Mouse (Mus musculus) stomach, embryonic 16.5 days (tissue): ENCODE data around the gene Gm17482. TPM values are rescaled to one million over a fixed set of nuclear protein-coding genes. Genes with fewer than 3 reads are reported as not detected.
A peak's percentile ranks its signal among the peaks of the same experiment; 100 is the strongest.

Experiments used
- ATAC-seq: fragments of 200-750 bp; cut with Nextera tagmentation; 2 replicates; pipeline ENCODE4 v1.8.0; 2017; ENCODE audit warnings: moderate number of reproducible peaks, moderate TSS enrichment; ENCODE audit not compliant: insufficient read depth, low FRiP score
- H3K27ac ChIP-seq: fragments of 300-500 bp; sonication (generic); 2 replicates; pipeline ENCODE4 v1.5.1; 2014; ENCODE audit warnings: low read length
- H3K27me3 ChIP-seq: fragments of 300-500 bp; sonication (generic); 2 replicates; pipeline ENCODE4 v1.6.1; 2014; ENCODE audit warnings: low read length, control low read depth, mixed read lengths; ENCODE audit not compliant: control insufficient read depth, insufficient read depth
- H3K36me3 ChIP-seq: fragments of 300-500 bp; sonication (generic); 2 replicates; pipeline ENCODE4 v1.6.1; 2014; ENCODE audit warnings: low read length; ENCODE audit not compliant: control insufficient read depth, insufficient read depth
- H3K4me1 ChIP-seq: fragments of 300-500 bp; sonication (generic); 2 replicates; pipeline ENCODE4 v1.6.1; 2014; ENCODE audit warnings: low read length, control low read depth, mixed read lengths; ENCODE audit not compliant: control insufficient read depth, insufficient read depth
- H3K4me2 ChIP-seq: fragments of 300-500 bp; sonication (generic); 2 replicates; pipeline ENCODE4 v1.6.1; 2014; ENCODE audit warnings: low read depth, low read length, mixed read lengths
- H3K4me3 ChIP-seq: fragments of 300-500 bp; sonication (generic); replicated peaks from 2 replicates; pipeline ENCODE4 v1.5.1; 2014; ENCODE audit warnings: mild to moderate bottlenecking, low read length
- H3K9ac ChIP-seq: fragments of 300-500 bp; sonication (generic); 2 replicates; pipeline ENCODE4 v1.6.1; 2014; ENCODE audit warnings: low read length
- H3K9me3 ChIP-seq: fragments of 300-500 bp; sonication (generic); replicated peaks from 2 replicates; pipeline ENCODE4 v1.6.1; 2016; ENCODE audit warnings: low read length, control low read depth; ENCODE audit not compliant: control insufficient read depth
- WGBS: fragments of 180-500 bp; shearing (Covaris S2); extraction: QIAGEN DNeasy Blood & Tissue Kit; methylation state at CpG from one replicate; pipeline ENCODE4 v1.1.7; 2014; 5-methylcytosine and 5-hydroxymethylcytosine counted together
- polyA plus RNA-seq: library from polyadenylated mRNA; unstranded; fragments of >200 nt; fragmentation: Nextera tagmentation; extraction: Ambion mirVana; gene quantifications from 2 replicates; pipeline ENCODE4 v1.2.1, GENCODE M21; 2015

The Gm17482 gene
- polyA plus RNA-seq: not detected in 2 replicates

DNA sequence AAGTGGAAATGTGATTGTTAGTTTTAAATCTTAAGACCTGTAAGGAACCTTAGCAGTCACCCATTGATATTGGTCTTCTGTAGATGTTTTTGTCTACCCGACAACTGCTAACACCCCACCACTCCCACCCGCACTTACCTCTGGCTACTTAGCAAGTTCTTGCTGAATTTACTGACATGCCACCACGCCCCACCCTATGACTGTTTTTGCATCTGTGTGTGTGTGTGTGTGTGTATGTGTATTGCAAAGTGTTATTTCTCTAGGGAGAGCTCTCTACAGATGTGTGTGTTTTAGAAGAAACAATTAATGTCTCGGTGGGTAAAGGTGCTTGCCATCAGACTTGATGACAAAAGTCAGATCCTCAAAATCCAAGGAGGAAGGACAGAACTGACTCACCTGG, at the start of gene Gm17482:
Gm17482 (plus strand) TSS at position 301 of the 400 bp plus-strand sequence.
- no peaks in the 10 kb centered on the region for H3K27me3 ChIP-seq

DNA sequence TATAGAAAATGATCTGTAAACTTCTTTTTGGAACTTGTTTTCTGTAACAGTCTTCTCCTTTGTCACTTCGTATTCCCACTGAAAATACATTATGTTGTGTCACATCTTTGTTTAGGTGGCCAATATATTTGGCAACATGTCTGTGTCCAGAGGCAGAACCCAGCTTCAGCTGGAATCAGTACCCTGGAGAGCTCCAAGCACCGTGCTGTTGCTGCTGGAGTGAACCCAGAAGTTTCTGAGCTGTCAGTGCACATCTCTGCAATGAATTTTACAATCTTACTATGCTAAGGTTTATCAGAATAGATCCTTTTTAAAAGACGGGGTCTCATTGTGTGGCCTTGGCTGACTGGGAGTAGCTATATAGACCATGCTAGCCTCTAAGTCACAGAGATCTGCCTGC, 48.3 kb upstream of the Gm17482 start:
- no peak overlapping the region for H3K9ac ChIP-seq
- ATAC-seq: no peak
- 23% methylated on average over 3 of the region's 3 CpGs for WGBS

More for the DNA sequence above, at the start of gene Gm17482:
- Histone ChIP-seq H3K9ac (no peak within 1 kb of the TSS), H3K9me3 (no peaks in the 10 kb centered on the region), H3K36me3 (no peaks in the 10 kb centered on the region), H3K4me2 (no peak within 1 kb of the TSS), H3K4me1 (peaks cover 12% of the 10 kb centered on the region), H3K4me3 (no peak within 1 kb of the TSS), H3K27ac (peak within 1 kb of the TSS; percentile 46; the same call in 1 of the 2 replicates)
- no peak for ATAC-seq
- WGBS: 71% methylated on average over 4 of the region's 4 CpGs

DNA sequence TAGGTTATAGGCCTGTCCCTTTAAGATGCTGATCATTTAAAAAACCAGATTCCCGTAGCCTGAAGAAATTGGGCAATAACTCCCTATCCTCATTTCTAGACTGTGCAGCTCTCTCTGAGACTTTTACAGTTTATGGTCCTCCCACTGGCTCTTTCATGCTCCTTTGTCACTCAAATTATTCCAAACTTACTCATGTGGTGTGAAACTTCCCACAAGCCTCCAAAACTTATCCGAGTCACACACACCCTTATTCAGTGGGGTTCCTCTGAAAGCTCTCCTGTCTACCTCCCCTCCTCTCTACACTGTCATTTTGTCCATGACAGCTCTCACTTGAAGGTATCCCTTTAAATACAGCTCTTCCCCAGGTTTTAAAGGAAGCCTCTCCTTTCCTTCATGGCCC, 46.0 kb upstream of the Gm17482 start:
- H3K36me3 ChIP-seq: no peaks in the 10 kb centered on the region
- H3K4me2 ChIP-seq: no peak overlapping the region
- ATAC-seq: no peak
- H3K27me3 ChIP-seq: no peaks in the 10 kb centered on the region
- no peak overlapping the region for H3K27ac ChIP-seq
- H3K4me3 ChIP-seq: no peak overlapping the region
- 74% methylated on average over 2 of the region's 2 CpGs for WGBS
- H3K4me1 ChIP-seq: no peaks in the 10 kb centered on the region
- no peak overlapping the region for H3K9ac ChIP-seq
- H3K9me3 ChIP-seq: no peaks in the 10 kb centered on the region

More for the DNA sequence above, 48.3 kb upstream of the Gm17482 start:
- Histone ChIP-seq H3K9me3 (no peaks in the 10 kb centered on the region), H3K4me3 (no peak overlapping the region), H3K4me1 (no peaks in the 10 kb centered on the region), H3K27me3 (no peaks in the 10 kb centered on the region), H3K27ac (no peak overlapping the region), H3K36me3 (no peaks in the 10 kb centered on the region), H3K4me2 (no peak overlapping the region)

DNA sequence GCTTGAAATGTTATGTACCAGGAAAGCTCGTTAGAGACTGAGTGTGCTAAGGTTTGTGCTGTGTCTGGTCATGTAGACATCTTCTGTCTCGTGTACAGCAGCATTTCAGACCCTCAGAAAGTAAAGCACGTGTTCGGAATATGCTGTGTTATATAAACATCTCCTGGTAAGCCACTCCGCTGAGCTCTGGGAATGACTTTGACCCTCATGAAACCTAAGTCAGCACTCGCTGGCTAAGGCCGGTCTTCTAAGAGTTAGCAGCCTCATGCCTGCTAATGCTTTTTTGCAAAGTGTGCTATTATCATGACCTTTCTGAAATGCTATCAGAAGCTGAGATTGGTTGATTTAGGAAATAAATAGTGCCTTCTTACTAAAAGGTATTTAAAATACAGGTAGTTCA, 36.0 kb upstream of the Gm17482 start:
- Histone ChIP-seq H3K36me3 (no peaks in the 10 kb centered on the region), H3K4me3 (no peak overlapping the region), H3K4me2 (no peak overlapping the region), H3K27me3 (no peaks in the 10 kb centered on the region), H3K9me3 (no peaks in the 10 kb centered on the region), H3K9ac (no peak overlapping the region), H3K4me1 (no peaks in the 10 kb centered on the region), H3K27ac (no peak overlapping the region)
- WGBS: 44% methylated on average over 7 of the region's 7 CpGs
- ATAC-seq: no peak

DNA sequence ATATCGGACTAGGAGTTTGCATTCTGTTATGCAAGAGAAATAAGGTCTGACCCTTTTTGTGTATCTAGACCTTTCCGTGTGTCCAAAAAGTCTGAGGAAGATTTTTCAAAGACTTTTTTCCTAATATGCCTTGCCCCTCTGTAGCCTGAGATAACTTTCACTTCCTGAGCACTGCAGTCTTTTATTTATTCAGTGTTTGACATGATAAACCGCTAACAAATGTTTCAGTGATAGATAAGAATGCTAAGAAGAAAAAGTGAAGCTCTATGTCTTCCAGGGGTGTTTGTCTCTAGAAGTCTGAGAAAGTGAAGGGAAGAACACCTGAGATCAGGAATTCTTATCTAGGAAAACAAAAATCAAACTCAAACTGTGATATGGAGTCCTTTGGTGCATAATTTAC, 26.4 kb upstream of the Gm17482 start:
- no peaks in the 10 kb centered on the region for H3K27me3 ChIP-seq
- H3K4me3 ChIP-seq: no peak overlapping the region
- H3K27ac ChIP-seq: no peak overlapping the region
- H3K4me1 ChIP-seq: no peaks in the 10 kb centered on the region
- H3K36me3 ChIP-seq: no peaks in the 10 kb centered on the region
- no peak overlapping the region for H3K9ac ChIP-seq
- no peaks in the 10 kb centered on the region for H3K9me3 ChIP-seq
- H3K4me2 ChIP-seq: no peak overlapping the region
- no peak for ATAC-seq
- 49% methylated on average over 3 of the region's 3 CpGs for WGBS

DNA sequence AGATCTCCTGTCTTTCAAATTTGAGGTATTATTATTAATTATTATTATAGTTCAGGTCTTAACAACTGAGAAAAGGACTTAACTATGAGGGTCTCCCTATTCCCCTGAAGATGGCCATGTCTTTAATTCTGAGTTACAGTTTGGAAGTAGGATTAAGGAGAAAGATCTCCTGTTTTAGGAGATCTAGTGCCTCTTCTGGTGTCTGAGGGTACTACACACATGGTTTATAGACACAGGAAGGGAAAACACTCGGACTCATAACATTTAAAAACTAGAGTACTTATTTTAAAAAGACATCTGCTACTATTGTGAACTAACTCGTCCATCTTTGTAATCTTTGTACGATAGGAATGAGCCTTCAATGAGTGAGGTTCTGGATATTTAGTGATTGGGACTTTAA, 24.1 kb upstream of the Gm17482 start:
- H3K4me1 ChIP-seq: no peaks in the 10 kb centered on the region
- no peak overlapping the region for H3K27ac ChIP-seq
- WGBS: 59% methylated on average over 3 of the region's 3 CpGs
- no peaks in the 10 kb centered on the region for H3K27me3 ChIP-seq
- no peak overlapping the region for H3K4me2 ChIP-seq
- no peak for ATAC-seq
- no peak overlapping the region for H3K4me3 ChIP-seq
- no peak overlapping the region for H3K9ac ChIP-seq
- no peaks in the 10 kb centered on the region for H3K36me3 ChIP-seq
- H3K9me3 ChIP-seq: no peaks in the 10 kb centered on the region

DNA sequence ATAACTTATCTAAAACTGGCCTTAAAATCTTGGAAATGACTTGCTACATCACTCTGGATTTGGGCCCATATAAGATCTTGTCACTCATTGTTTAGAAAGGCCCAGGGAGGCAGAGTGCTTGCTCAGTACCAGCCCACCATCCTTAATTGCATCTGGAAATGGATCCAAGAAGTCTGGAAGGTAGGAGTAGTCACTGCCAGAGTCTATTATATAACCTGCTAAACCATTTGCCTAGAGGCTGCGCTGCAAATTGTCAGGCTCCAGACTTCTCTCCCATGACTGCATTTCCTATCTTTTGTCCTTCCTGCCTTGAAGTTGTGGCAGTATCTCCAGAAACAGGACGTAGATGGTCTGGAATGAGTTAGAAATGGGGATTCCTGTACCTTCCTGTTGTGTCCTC, 17.0 kb upstream of the Gm17482 start:
- Histone ChIP-seq H3K9ac (no peak overlapping the region), H3K27ac (no peak overlapping the region)
- 46% methylated on average over 2 of the region's 2 CpGs for WGBS

DNA sequence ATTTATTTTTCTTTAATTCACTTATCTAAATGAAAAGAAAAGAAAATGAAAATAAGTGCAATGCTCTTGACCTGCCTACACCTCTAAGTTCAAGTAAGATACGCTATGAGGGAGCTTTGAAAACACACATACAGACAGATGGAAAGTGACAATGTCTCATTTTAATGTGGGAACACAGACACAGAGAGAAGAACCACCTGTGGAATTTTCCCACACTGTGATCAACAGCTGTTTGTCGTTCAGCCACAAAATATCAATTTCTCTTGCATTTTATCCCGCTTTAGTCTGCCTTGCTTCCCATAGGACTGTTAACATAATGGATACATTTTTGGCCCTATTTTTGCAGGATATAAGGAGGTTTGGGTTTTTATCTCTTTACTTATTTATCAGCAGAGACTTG, 16.3 kb upstream of the Gm17482 start:
- Histone ChIP-seq H3K4me1 (0 out of 2 replicates have a peak, but pooled peaks cover 3% of the 10 kb centered on the region), H3K36me3 (no peaks in the 10 kb centered on the region)

More for the DNA sequence above, 17.0 kb upstream of the Gm17482 start:
- Histone ChIP-seq H3K9me3 (no peaks in the 10 kb centered on the region), H3K27me3 (no peaks in the 10 kb centered on the region), H3K4me3 (no peak overlapping the region), H3K36me3 (no peaks in the 10 kb centered on the region), H3K4me1 (0 out of 2 replicates have a peak, but pooled peaks cover 3% of the 10 kb centered on the region), H3K4me2 (no peak overlapping the region)
- ATAC-seq: no peak

DNA sequence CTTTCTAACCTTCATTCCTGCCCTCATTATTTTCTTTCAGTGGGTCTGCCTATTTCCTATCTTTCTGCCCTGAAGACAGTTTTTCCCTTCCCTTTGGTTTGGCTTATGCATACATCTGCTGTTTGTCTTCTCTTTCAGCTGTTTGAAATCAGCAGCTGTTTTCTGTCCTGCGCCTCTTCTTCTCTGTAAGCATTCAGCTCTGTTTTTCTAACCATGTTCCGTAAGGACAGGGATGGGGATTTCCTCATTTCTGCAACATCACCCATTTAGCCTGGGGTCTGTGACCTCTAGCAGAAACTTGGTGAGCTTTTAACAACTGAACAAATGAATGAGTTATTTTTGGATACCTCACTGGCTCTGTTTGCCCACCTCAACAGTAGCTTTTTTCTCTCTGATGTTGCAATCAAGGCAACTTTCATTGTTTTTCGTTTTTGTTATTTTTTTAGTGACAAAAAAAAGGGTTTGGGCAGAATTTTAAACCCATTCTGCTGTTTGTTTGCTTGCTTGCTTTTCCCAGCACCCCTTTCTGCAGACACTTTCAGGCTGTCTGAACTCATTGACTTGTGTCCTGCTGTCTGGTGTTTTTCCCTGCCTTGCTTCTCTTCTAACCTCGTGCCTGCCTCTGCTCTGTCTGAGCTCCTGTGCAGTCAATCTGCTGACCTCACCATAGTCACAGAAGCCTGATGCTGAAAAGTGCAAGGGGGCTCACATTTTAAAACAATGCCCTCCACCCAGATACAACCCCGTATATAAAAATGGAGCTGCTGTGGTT, 14.8 kb upstream of the Gm17482 start:
- Histone ChIP-seq H3K27me3 (no peaks in the 10 kb centered on the region), H3K4me2 (no peak overlapping the region), H3K4me1 (0 out of 2 replicates have a peak, but pooled peaks cover 3% of the 10 kb centered on the region), H3K36me3 (no peaks in the 10 kb centered on the region), H3K4me3 (no peak overlapping the region), H3K9ac (no peak overlapping the region), H3K27ac (peak overlapping the region; percentile 64), H3K9me3 (no peaks in the 10 kb centered on the region)
- no peak for ATAC-seq
- WGBS: 37% methylated on average over 5 of the region's 5 CpGs

More for the DNA sequence above, 16.3 kb upstream of the Gm17482 start:
- Histone ChIP-seq H3K9ac (no peak overlapping the region), H3K4me2 (no peak overlapping the region), H3K27me3 (no peaks in the 10 kb centered on the region), H3K9me3 (no peaks in the 10 kb centered on the region), H3K4me3 (no peak overlapping the region), H3K27ac (no peak overlapping the region)
- 46% methylated on average over 3 of the region's 3 CpGs for WGBS
- ATAC-seq: no peak
